Mouse (Mus musculus) forebrain, embryonic 12.5 days (tissue): Measurements from ENCODE around the gene Amotl2. TPM values are rescaled to one million over a fixed set of nuclear protein-coding genes. Genes with fewer than 3 reads are reported as not detected.

Source experiments
- ATAC-seq: fragments of 200-750 bp; cut with Nextera tagmentation; 2 replicates; pipeline ENCODE4 v1.8.0; 2017; ENCODE audit warnings: moderate TSS enrichment; ENCODE audit not compliant: low FRiP score
- H3K27ac ChIP-seq: fragments of 300-500 bp; sonication (generic); 2 replicates; pipeline ENCODE4 v1.5.1; 2016; ENCODE audit warnings: mild to moderate bottlenecking
- H3K27me3 ChIP-seq: fragments of 300-500 bp; sonication (generic); 2 replicates; pipeline ENCODE4 v1.6.1; 2016; ENCODE audit warnings: mild to moderate bottlenecking
- H3K36me3 ChIP-seq: fragments of 300-500 bp; sonication (generic); replicated peaks from 2 replicates; pipeline ENCODE4 v1.6.1; 2016; ENCODE audit warnings: mild to moderate bottlenecking
- H3K4me1 ChIP-seq: fragments of 300-500 bp; sonication (generic); 2 replicates; pipeline ENCODE4 v1.6.1; 2016
- H3K4me2 ChIP-seq: fragments of 300-500 bp; sonication (generic); 2 replicates; pipeline ENCODE4 v1.6.1; 2016; ENCODE audit warnings: mild to moderate bottlenecking, moderate library complexity
- H3K4me3 ChIP-seq: fragments of 300-500 bp; sonication (generic); replicated peaks from 2 replicates; pipeline ENCODE4 v1.5.1; 2016; ENCODE audit warnings: mild to moderate bottlenecking
- H3K9ac ChIP-seq: fragments of 300-500 bp; sonication (generic); 2 replicates; pipeline ENCODE4 v1.6.1; 2016; ENCODE audit warnings: mild to moderate bottlenecking
- H3K9me3 ChIP-seq: fragments of 300-500 bp; sonication (generic); 2 replicates; pipeline ENCODE4 v1.6.1; 2016
- WGBS: fragments of 180-500 bp; shearing (Covaris S2); methylation state at CpG from one replicate; pipeline ENCODE4 v1.1.7; 2016; 5-methylcytosine and 5-hydroxymethylcytosine counted together
- polyA plus RNA-seq: library from polyadenylated mRNA; unstranded; fragments of >200 nt; fragmentation: Nextera tagmentation; extraction: Ambion mirVana; gene quantifications from 2 replicates; pipeline ENCODE4 v1.2.1, GENCODE M21; 2016

The Amotl2 gene
- polyA plus RNA-seq, 1 experiment from 2014 or later = 82.4 TPM

- no peaks in the 10 kb centered on the region for H3K27me3 ChIP-seq
- H3K4me3 ChIP-seq = no peak overlapping the region
- H3K36me3 ChIP-seq = no peaks in the 10 kb centered on the region
- ATAC-seq = no peak
- H3K27ac ChIP-seq = no peak overlapping the region
- WGBS = 78% methylated on average over 15 of the region's 15 CpGs
- H3K4me1 ChIP-seq = peaks cover 6% of the 10 kb centered on the region; the same call in 1 of the 2 replicates
- no peaks in the 10 kb centered on the region for H3K9me3 ChIP-seq
- H3K9ac ChIP-seq = no peak overlapping the region
- no peak overlapping the region for H3K4me2 ChIP-seq
Measured at GRCm38 (mm10) chr9:102709504-102710135, 6.9 kb upstream of the Amotl2 start.

GRCm38 (mm10) chr9:102710520-102710919, 6.0 kb upstream of the Amotl2 start:
- Histone ChIP-seq H3K4me3 (no peak overlapping the region), H3K27ac (no peak overlapping the region), H3K27me3 (peaks cover under 1% of the 10 kb centered on the region; the same call in 1 of the 2 replicates), H3K4me2 (no peak overlapping the region), H3K9me3 (no peaks in the 10 kb centered on the region), H3K9ac (no peak overlapping the region), H3K4me1 (peaks cover 15% of the 10 kb centered on the region), H3K36me3 (no peaks in the 10 kb centered on the region)
- 81% methylated on average over 5 of the region's 5 CpGs for WGBS
- ATAC-seq = no peak

GRCm38 (mm10) chr9:102713797-102714196, 2.7 kb upstream of the Amotl2 start:
- Histone ChIP-seq H3K4me2 (no peak overlapping the region), H3K27ac (no peak overlapping the region), H3K9ac (no peak overlapping the region), H3K4me1 (peaks cover 27% of the 10 kb centered on the region), H3K36me3 (no peaks in the 10 kb centered on the region), H3K27me3 (peaks cover 3% of the 10 kb centered on the region), H3K9me3 (no peaks in the 10 kb centered on the region), H3K4me3 (no peak overlapping the region)
- ATAC-seq = no peak
- 51% methylated on average over 2 of the region's 2 CpGs for WGBS

DNA sequence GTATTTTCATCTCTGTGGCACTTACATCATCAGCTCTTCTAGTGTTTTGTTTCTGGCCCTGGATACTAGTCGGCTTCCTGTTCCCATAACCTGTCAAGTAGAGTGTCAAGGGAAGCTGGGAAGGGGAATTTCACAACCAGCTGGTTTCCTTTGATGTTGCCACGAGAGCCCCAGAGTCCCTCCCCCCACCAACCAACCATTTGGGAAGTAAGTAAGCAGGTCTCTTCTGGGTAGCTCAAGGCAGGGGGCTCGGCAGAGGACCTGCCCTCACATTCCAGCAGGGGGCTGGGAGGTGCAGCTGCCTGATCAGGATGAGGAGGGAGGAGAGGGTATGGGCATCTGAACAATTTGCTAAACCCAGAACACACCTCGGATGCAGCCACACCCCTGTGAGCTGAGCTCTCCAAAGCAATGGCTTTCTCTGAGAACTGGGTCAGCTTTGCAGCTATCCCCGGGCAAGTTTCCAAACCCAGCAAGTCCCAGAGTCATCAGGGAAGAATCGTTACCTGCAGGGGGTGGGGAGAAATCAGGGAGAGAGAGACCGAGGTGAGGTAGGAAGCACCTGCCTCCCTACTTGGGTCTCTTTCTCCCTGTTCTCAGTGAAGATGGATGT, 1.5 kb upstream of the Amotl2 start:
- Histone ChIP-seq H3K27me3 (peaks cover 3% of the 10 kb centered on the region), H3K9ac (no peak overlapping the region), H3K4me2 (no peak overlapping the region), H3K4me3 (no peak overlapping the region), H3K9me3 (no peaks in the 10 kb centered on the region), H3K4me1 (peaks cover 36% of the 10 kb centered on the region), H3K36me3 (peaks cover 2% of the 10 kb centered on the region), H3K27ac (no peak overlapping the region)
- 8% methylated on average over 7 of the region's 7 CpGs for whole genome bisulfite sequencing
- ATAC-seq = no peak

GRCm38 (mm10) chr9:102715506-102715900, 969 bp upstream of the Amotl2 start:
- Histone ChIP-seq H3K4me1 (peaks cover 41% of the 10 kb centered on the region), H3K4me2 (no peak overlapping the region), H3K9ac (no peak overlapping the region), H3K27ac (0 out of 2 replicates have a peak overlapping the region, but pooled peaks have one; percentile 31), H3K36me3 (peaks cover 7% of the 10 kb centered on the region), H3K4me3 (0 out of 2 replicates have a peak overlapping the region, but pooled peaks have one; percentile 2), H3K9me3 (no peaks in the 10 kb centered on the region), H3K27me3 (peaks cover 3% of the 10 kb centered on the region)
- WGBS = 50% methylated on average over 2 of the region's 2 CpGs
- no peak for ATAC-seq

- H3K9me3 ChIP-seq = no peaks in the 10 kb centered on the region
- H3K27me3 ChIP-seq = peaks cover 3% of the 10 kb centered on the region
- ATAC-seq = peak; percentile 83
- H3K4me1 ChIP-seq = peaks cover 59% of the 10 kb centered on the region
- H3K9ac ChIP-seq = peak overlapping the region; percentile 94
- H3K27ac ChIP-seq = peak overlapping the region; percentile 98
- peak overlapping the region; percentile 85 for H3K4me3 ChIP-seq
- WGBS = 1% methylated on average over 40 of the region's 50 CpGs
- H3K4me2 ChIP-seq = peak overlapping the region; percentile 90
- H3K36me3 ChIP-seq = peaks cover 26% of the 10 kb centered on the region
Measured at GRCm38 (mm10) chr9:102717164-102717885, 853 bp downstream of the Amotl2 start.

DNA sequence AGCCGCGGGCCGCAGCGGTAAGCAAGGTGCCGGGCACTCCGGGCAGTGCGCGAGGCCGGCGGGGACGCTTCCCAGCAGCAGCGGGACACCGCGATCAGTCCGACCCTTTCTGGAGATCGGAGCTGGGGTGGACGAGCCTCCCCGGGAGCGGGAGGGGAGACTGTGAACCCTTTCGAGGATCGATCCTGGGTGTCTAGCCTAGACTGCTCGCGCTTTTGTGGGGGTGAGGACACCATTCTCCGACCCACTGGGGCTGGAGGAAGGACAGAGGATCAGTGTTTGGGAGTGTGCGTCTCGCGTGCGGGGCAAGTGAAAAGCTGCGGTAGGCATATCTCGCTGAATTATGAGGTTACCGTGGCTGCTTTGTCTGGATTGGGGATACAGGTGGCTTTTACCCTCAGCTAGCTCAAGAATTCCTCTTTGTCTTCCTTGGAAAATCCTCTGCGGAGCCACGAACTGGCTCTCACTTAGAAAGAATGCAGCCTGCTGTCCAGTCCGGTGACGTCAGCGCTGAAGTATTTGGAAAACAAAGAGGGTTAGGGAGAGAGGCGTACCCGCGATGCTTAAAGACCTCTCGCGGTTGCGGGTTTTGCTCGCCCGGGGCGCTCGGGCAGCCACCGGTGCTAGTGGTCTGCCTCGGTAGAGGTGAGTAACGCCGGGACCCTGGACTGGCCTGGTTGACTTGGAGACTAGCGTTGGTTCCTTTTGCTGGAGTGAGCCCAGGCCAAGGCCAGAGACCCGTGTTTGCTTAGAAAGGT, 1.6 kb downstream of the Amotl2 start:
- H3K36me3 ChIP-seq = peaks cover 33% of the 10 kb centered on the region
- peak overlapping the region; percentile 90 for H3K4me2 ChIP-seq
- peak overlapping the region; percentile 98 for H3K27ac ChIP-seq
- peak overlapping the region; percentile 85 for H3K4me3 ChIP-seq
- H3K4me1 ChIP-seq = peaks cover 66% of the 10 kb centered on the region
- peak overlapping the region; percentile 94 for H3K9ac ChIP-seq
- H3K27me3 ChIP-seq = peaks cover 3% of the 10 kb centered on the region
- WGBS = under 1% methylated on average over 52 of the region's 52 CpGs
- H3K9me3 ChIP-seq = no peaks in the 10 kb centered on the region
- ATAC-seq = peak; percentile 70

DNA sequence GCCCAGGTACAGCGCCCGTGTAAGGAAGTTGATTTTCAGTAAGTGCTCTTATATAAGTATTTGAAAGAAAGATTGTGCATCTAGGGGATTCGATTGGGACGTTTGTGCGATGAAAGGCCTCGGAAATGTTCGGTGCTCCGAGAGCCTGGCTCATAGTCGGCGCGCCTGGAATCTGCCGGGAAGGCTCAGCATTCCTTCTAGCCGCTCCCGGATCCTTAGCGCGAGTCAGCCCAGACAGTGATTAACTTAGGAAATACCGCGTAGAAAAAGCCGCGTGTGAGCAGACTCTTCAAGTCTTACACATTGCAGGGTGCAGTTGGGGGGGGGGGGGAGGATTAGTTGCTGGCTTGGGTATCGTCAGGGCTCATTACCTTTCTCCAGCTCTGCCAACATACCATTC, 2.2 kb downstream of the Amotl2 start:
- H3K4me3 ChIP-seq = peak overlapping the region; percentile 85
- peaks cover 39% of the 10 kb centered on the region for H3K36me3 ChIP-seq
- H3K4me2 ChIP-seq = peak overlapping the region; percentile 90
- no peak for ATAC-seq
- H3K9ac ChIP-seq = peak overlapping the region; percentile 94
- no peaks in the 10 kb centered on the region for H3K9me3 ChIP-seq
- peaks cover 73% of the 10 kb centered on the region for H3K4me1 ChIP-seq
- peak overlapping the region; percentile 98 for H3K27ac ChIP-seq
- peaks cover 3% of the 10 kb centered on the region for H3K27me3 ChIP-seq
- under 1% methylated on average over 21 of the region's 21 CpGs for WGBS

GRCm38 (mm10) chr9:102719085-102719484, 2.6 kb downstream of the Amotl2 start:
- H3K9me3 ChIP-seq = no peaks in the 10 kb centered on the region
- peak overlapping the region; percentile 98 for H3K27ac ChIP-seq
- peak overlapping the region; percentile 94 for H3K9ac ChIP-seq
- no peak for ATAC-seq
- H3K4me1 ChIP-seq = peaks cover 77% of the 10 kb centered on the region
- H3K4me3 ChIP-seq = peak overlapping the region; percentile 85
- peaks cover 3% of the 10 kb centered on the region for H3K27me3 ChIP-seq
- peak overlapping the region; percentile 90 for H3K4me2 ChIP-seq
- H3K36me3 ChIP-seq = peaks cover 43% of the 10 kb centered on the region
- WGBS = 3% methylated on average over 4 of the region's 4 CpGs

DNA sequence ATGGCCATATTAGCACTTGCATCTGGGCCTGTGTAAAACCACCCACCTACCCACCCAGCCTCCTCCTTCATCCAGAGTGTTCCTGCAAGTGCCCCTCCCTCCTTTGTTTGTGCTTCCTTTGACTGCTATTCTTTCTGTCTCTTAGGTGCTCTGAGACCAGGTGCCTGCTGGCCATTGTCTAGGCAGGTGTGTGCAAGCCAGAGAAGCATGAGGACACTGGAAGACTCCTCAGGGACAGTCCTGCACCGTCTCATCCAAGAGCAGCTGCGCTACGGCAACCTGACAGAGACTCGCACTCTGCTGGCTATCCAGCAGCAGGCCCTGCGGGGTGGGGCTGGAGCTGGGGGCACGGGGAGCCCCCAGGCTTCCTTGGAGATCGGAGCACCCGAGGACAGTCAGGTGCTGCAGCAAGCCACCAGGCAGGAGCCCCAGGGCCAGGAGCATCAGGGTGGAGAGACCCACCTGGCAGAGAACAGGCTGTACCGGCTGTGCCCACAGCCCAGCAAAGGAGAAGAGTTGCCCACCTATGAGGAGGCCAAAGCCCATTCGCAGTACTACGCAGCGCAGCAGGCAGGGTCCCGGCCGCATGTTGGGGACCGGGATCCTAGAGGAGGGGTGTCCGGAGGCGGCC, 3.6 kb downstream of the Amotl2 start:
- no peak for ATAC-seq
- Histone ChIP-seq H3K4me1 (peaks cover 80% of the 10 kb centered on the region), H3K36me3 (peaks cover 53% of the 10 kb centered on the region), H3K9me3 (no peaks in the 10 kb centered on the region), H3K27me3 (peaks cover 3% of the 10 kb centered on the region), H3K4me3 (peak overlapping the region; percentile 85), H3K4me2 (peak overlapping the region; percentile 90), H3K9ac (peak overlapping the region; percentile 94), H3K27ac (peak overlapping the region; percentile 61)
- 74% methylated on average over 17 of the region's 17 CpGs for WGBS

DNA sequence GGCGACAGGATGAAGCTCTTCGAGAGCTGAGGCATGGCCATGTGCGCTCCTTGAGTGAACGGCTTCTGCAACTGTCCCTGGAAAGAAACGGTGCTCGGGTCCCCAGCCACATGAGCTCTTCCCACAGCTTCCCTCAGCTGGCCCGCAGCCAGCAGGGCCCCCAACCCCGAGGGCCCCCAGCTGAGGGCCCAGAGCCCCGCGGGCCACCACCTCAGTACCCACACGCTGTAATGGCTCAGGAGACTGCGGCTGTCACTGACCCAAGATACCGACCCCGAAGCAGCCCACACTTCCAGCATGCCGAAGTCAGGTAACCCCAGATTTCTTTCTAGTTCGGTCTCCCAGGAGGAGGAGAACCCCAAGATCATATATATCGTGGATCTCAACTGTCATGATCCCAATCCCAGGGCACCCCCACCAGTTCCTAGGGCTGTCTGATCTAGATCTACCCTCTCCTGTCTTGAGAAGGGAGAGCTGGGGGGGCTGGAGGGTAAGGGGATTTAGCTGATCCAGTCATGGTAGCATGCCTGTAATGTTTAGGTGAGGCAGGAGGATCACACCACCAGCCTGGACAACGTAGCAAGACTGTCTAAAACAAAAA, 4.2 kb downstream of the Amotl2 start:
- H3K27me3 ChIP-seq = peaks cover 2% of the 10 kb centered on the region; the same call in 1 of the 2 replicates
- no peak for ATAC-seq
- H3K9me3 ChIP-seq = no peaks in the 10 kb centered on the region
- H3K27ac ChIP-seq = peak overlapping the region; percentile 61; the same call in 1 of the 2 replicates
- H3K36me3 ChIP-seq = peaks cover 59% of the 10 kb centered on the region
- peak overlapping the region; percentile 90 for H3K4me2 ChIP-seq
- H3K9ac ChIP-seq = peak overlapping the region; percentile 94
- H3K4me1 ChIP-seq = peaks cover 80% of the 10 kb centered on the region
- peak overlapping the region; percentile 85 for H3K4me3 ChIP-seq
- WGBS = 67% methylated on average over 18 of the region's 18 CpGs
